Mouse (Mus musculus) layer of hippocampus, adult 2 months (tissue): ENCODE results near the gene Cyp4x1. TPM values are rescaled to one million over a fixed set of nuclear protein-coding genes. Genes with fewer than 3 reads are reported as not detected.

Experiments
- DNase-seq, 2 experiments: peaks; one replicate each; pipeline ENCODE4 v3.0.0; 2022; ENCODE audit warnings: low spot score in 2 of 2
- H3K27ac ChIP-seq: fragments of 200-600 bp; 2 replicates; pipeline ENCODE4 v1.8.1; 2022
- H3K4me3 ChIP-seq: fragments of 200-600 bp; 2 replicates; pipeline ENCODE4 v1.8.1; 2022; ENCODE audit warnings: mild to moderate bottlenecking
- CTCF ChIP-seq: fragments of 200-600 bp; conservative IDR thresholded peaks from 2 replicates; pipeline ENCODE4 v1.8.1; 2022; ENCODE audit warnings: antibody characterized with exemption, mild to moderate bottlenecking, moderate library complexity
- total RNA-seq, 2 experiments: library from RNA; stranded (reverse); gene quantifications; 2 replicates each; pipeline ENCODE4 v1.2.3; 2021

Cyp4x1 gene
- total RNA-seq, 2 experiments from 2014 or later: 8.2 to 8.3 TPM

DNA sequence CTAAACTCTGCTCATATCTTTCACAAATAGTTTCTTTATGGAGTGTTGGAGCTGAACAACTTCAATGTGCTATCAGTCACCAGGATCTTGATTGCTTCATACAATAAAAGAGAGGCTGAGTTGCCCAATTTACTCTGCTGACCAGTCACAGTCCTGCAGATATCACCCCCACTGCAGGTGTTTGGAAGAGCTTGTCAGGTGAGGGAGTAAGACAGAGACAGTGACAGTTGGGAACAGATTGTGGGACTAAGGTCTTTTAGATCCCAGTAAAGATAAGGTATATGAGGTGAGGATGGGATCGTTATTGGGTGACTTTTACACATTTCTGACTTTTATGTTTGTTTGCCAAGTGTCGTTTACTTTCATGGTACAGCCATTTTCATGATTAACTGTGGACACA lies 22.9 kb downstream of the Cyp4x1 start:
- DNase-seq: no peak
- TF ChIP-seq CTCF: no peak
- H3K4me3 ChIP-seq: no peak overlapping the region
- H3K27ac ChIP-seq: no peak overlapping the region

GRCm38 (mm10) chr4:115103510-115103909 lies 30.6 kb downstream of the Cyp4x1 start:
- DNase-seq: peak in 1 of 2 experiments; percentile 13
- TF ChIP-seq CTCF: no peak
- H3K27ac ChIP-seq: no peak overlapping the region
- no peak overlapping the region for H3K4me3 ChIP-seq

DNA sequence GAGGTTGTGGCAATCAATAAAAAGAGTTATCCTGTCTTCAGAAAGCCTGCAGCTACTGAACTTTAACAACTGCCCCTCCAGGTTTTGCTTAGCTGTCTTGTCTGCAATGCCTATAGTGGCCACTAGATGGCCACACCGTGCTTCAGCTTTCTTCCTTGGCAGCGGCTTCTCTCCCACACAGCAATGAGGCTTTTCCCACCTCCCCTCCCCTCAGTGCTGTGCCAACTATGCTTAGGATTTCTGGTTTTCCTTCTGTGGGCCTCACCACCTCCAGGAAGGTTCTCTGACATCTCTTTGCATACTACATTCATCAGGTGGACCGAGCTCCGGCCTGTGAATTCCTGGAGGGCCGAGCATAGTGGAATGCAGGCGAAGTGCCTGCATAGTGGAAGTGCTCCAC lies 32.4 kb downstream of the Cyp4x1 start:
- TF ChIP-seq CTCF: peak; percentile 98
- no peak overlapping the region for H3K4me3 ChIP-seq
- peak; percentile 61 to 77 for DNase-seq
- H3K27ac ChIP-seq: no peak overlapping the region

DNA sequence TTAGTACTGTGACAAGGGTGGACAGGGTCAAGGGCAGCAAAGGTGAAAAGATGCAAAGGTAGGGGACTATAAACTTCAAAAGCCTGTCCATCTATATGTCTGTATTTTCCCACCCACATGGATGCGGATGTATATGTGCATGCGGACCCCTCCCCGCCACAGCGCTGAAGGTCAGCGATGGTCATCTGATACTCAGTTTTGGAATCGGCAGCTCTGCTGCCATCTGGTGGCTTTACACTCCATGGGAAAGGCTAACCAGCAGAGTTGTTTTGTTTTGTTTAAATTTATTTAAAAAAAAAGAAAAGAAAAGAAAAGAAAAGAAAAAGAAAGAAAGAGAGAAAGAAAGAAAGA lies 37.0 kb downstream of the Cyp4x1 start:
- H3K27ac ChIP-seq: no peak overlapping the region
- no peak for DNase-seq
- no peak overlapping the region for H3K4me3 ChIP-seq
- TF ChIP-seq CTCF: peak; percentile 75

DNA sequence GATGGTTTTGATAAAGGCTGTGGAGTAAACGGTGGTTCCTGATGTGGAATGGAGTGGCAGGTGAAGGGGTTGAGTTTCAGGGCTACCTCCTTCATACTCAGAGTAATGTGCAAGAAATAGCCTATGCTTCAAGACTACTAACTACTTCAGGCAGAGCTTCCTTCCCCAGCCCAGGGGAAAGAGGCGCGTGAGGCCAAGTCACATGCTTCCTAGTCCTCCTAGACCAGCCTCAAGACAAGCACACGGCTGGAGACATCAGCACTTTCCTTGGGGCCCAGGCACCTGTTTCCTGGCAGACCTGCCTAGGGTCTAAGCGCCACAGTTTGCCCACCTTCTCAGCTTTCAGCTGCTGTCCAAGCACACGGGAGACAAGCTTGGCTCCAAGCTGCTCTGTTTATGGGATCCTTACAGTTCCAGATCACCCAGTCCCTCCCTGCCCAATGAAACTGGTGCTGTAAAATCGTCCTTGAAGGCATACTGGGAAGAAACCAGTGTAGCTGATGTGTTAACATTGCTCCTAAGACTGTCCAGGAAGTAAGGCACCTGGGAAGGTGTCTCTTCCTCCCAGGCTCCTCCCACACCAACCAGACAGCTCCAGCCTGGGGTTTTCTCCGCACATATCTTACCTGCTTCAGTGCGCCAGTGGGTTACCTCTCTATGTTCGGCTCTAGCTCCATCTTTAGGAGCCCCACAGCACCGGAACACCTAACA lies 37.5 kb downstream of the Cyp4x1 start:
- TF ChIP-seq CTCF: no peak
- no peak overlapping the region for H3K27ac ChIP-seq
- H3K4me3 ChIP-seq: no peak overlapping the region
- no peak for DNase-seq

GRCm38 (mm10) chr4:115095671-115096434 lies 38.2 kb downstream of the Cyp4x1 start:
- TF ChIP-seq CTCF: no peak
- Histone ChIP-seq H3K4me3 (peak overlapping the region; percentile 53), H3K27ac (no peak overlapping the region)
- DNase-seq: no peak

GRCm38 (mm10) chr4:115094056-115094455 lies 40.0 kb downstream of the Cyp4x1 start:
- no peak for DNase-seq
- no peak overlapping the region for H3K27ac ChIP-seq
- no peak for TF ChIP-seq CTCF
- H3K4me3 ChIP-seq: no peak overlapping the region

DNA sequence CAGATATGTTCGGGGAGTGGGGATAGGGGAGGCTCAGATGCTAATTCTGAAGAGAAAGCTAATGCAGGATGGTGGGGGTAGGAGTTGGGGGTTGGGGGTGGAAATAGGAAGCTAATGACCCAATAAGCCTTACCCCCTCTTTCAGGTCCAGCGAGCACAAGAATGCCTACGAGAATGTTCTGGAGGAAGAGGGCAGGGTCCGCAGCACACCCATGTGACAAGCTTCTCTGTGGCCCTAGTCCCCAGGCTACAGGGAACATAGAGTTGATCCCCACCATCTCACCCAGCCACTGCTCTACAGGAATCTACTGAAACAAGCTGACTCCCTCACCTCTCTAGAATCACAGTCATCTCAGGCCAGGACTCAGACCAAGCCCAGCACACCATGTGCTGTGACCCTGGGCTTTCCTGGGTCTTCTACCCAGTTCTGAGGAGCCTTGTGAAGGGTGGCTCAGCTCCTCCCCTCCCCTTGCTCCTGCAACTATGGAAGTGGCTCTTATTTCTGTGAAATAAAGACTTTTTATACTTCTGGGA lies 40.7 kb downstream of the Cyp4x1 start:
- no peak for TF ChIP-seq CTCF

DNA sequence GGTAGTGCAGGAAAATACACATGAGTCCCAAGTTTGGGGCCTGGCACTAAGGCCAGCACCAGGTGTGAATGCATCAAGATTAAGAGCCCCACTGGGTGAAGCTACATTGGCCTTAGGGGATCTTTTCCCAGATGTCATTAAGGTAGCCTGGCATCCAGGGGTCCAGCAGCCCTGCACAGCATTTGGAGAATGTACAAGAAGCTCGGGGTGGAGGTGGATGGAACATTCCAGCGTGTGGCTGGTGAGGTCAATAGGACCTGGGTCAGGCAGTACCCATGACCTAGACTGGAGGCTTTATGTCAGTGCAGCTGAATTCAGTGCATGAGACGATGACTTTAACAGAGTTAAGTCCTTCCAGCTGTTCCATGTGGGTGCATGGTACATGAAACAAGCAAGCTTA lies 42.3 kb downstream of the Cyp4x1 start:
- no peak for DNase-seq
- Histone ChIP-seq H3K27ac (no peak overlapping the region), H3K4me3 (no peak overlapping the region)
- no peak for TF ChIP-seq CTCF

More for the DNA sequence above, 40.7 kb downstream of the Cyp4x1 start:
- Histone ChIP-seq H3K4me3 (no peak overlapping the region), H3K27ac (no peak overlapping the region)
- no peak for DNase-seq

- no peak overlapping the region for H3K4me3 ChIP-seq
- H3K27ac ChIP-seq: no peak overlapping the region
- no peak for DNase-seq
- TF ChIP-seq CTCF: no peak
Observed at GRCm38 (mm10) chr4:115090592-115090991, 43.5 kb downstream of the Cyp4x1 start.

- Histone ChIP-seq H3K27ac (no peak within 1 kb of the TSS), H3K4me3 (no peak within 1 kb of the TSS)
- no peak for TF ChIP-seq CTCF
- DNase-seq: no peak
Observed at GRCm38 (mm10) chr4:115088611-115089338, 45.3 kb downstream of the Cyp4x1 start, which contains the start of gene Pdzk1ip1. Gene Pdzk1ip1 (plus strand): TSS chr4:115088708.

DNA sequence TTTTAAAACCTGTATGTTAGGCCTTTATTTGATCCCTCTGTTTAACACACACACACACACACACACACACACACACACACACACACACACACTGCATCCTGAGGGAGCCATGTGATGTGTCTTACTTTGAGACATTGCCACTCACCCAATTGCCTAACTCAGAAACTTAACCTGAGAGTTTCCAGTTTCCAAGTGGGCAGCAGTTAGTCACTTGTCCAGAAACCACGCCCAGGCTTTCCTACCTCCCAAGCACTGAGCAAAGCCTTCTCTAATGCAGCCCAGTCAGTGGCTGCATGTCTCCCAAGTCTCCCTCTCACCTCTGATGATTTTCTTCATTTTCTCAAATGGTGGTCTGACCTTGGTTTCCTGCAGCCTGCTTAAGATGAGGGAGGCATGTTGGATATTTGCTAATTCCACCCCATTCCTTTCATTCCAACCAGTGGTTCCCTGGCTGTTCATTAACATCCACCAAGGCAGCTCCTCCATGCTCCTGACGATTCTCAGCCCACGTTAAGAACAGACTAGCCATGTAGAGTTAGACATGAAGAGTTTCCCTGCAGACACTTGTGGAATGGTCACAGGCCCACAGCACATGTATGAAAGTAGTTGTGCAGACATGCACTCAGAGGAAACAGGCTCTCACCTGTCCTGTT lies 47.2 kb downstream of the Cyp4x1 start:
- no peak for TF ChIP-seq CTCF
- no peak for DNase-seq
- Histone ChIP-seq H3K4me3 (no peak overlapping the region), H3K27ac (no peak overlapping the region)
